Mouse (Mus musculus): Measurements from ENCODE around the gene Dok3. TPM values are rescaled to one million over a fixed set of nuclear protein-coding genes. Genes with fewer than 3 reads are reported as not detected.

Dok3 gene
- total and polyA plus RNA-seq, 3 experiments: 9.0 to 38.4 (median 30.3) TPM

- no peak overlapping the region for H3K9ac ChIP-seq (ENCODE audit: insufficient read depth, low read depth)
- H3K36me3 ChIP-seq (replicated peaks in 1 of 2; ENCODE audit: control insufficient read depth in 1 of 2, insufficient read depth in 1 of 2, low read length in 1 of 2): peaks cover 30 to 46% of the 10 kb centered on the region in 2 experiments
- dilution Hi-C loops (cut with MboI; ENCODE audit: extremely low pct_ligation_motif_present, extremely low pct_unique_long_range_greater_than_20kb, low sequenced_read_pairs): no loop called here
- H3K4me2 ChIP-seq (ENCODE audit: insufficient read depth, low read depth, poor library complexity, severe bottlenecking): no peak overlapping the region
- in situ Hi-C loops (cut with MboI; ENCODE audit: low pct_ligation_motif_present, low pct_unique_long_range_greater_than_20kb, low sequenced_read_pairs): no loop called here
- H3K27me3 ChIP-seq (replicated peaks): peaks cover 11% of the 10 kb centered on the region
- DNase-seq (ENCODE audit: extremely low read depth): no peak
- H3K27ac ChIP-seq (ENCODE audit: insufficient read depth, low read depth): no peak overlapping the region
- peaks cover 24 to 38% of the 10 kb centered on the region in 2 experiments for H3K4me1 ChIP-seq (ENCODE audit: control insufficient read depth in 1 of 2, insufficient read depth in 2 of 2)
- H3K4me3 ChIP-seq (replicated peaks in 1 of 3; ENCODE audit: low read depth in 2 of 3, low read length in 2 of 3, poor library complexity in 1 of 3): no peak overlapping the region
- no peaks in the 10 kb centered on the region for H3K9me3 ChIP-seq (replicated peaks; ENCODE audit: low read length)
- TF ChIP-seq E2F4 (IDR thresholded peaks at IDR 0.05; ENCODE audit: insufficient replicate concordance, low read depth, low read length): no peak
- TF ChIP-seq CTCF (conservative IDR thresholded peaks at IDR 0.05 in 1 of 2, IDR thresholded peaks at IDR 0.05 in 1 of 2; ENCODE audit: low read depth in 2 of 2, low read length in 2 of 2): peak in 1 of 2 experiments; percentile 42; a peak in 2 of 4 replicates
- no peak for TF ChIP-seq BHLHE40 (IDR thresholded peaks at IDR 0.05; ENCODE audit: low read depth, low read length)
- no peak; the same call in 1 of the 2 replicates for TF ChIP-seq RAD21 (IDR thresholded peaks at IDR 0.05; ENCODE audit: low read depth, low read length)
- H3K79me2 ChIP-seq (replicated peaks; ENCODE audit: control insufficient read depth, extremely low read depth, insufficient read depth, poor library complexity, severe bottlenecking): no peaks in the 10 kb centered on the region
These were observed 18.2 kb downstream of the Dok3 start for GRCm38 (mm10) chr13:55510668-55511491.

- Histone ChIP-seq H3K4me2 (ENCODE audit: insufficient read depth, low read depth, poor library complexity, severe bottlenecking) (no peak overlapping the region), H3K36me3 (replicated peaks in 1 of 2; ENCODE audit: control insufficient read depth in 1 of 2, insufficient read depth in 1 of 2, low read length in 1 of 2) (peaks cover 34 to 51% of the 10 kb centered on the region in 2 experiments), H3K9me3 (replicated peaks; ENCODE audit: low read length) (no peaks in the 10 kb centered on the region), H3K9ac (ENCODE audit: insufficient read depth, low read depth) (no peak overlapping the region), H3K27ac (ENCODE audit: insufficient read depth, low read depth) (no peak overlapping the region), H3K79me2 (replicated peaks; ENCODE audit: control insufficient read depth, extremely low read depth, insufficient read depth, poor library complexity, severe bottlenecking) (no peaks in the 10 kb centered on the region), H3K4me1 (ENCODE audit: control insufficient read depth in 1 of 2, insufficient read depth in 2 of 2) (peaks cover 24 to 38% of the 10 kb centered on the region in 2 experiments), H3K27me3 (replicated peaks) (peaks cover 11% of the 10 kb centered on the region), H3K4me3 (replicated peaks in 1 of 3; ENCODE audit: low read depth in 2 of 3, low read length in 2 of 3, poor library complexity in 1 of 3) (no peak overlapping the region)
- peak; percentile 41 for DNase-seq (ENCODE audit: extremely low read depth)
- TF ChIP-seq ZNF384 (IDR thresholded peaks at IDR 0.05; ENCODE audit: low read depth, low read length): no peak
- no peak for TF ChIP-seq MYC (IDR thresholded peaks at IDR 0.05; ENCODE audit: low read depth, low read length)
- no peak for TF ChIP-seq JUN (IDR thresholded peaks at IDR 0.05; ENCODE audit: insufficient read depth, low read depth, low read length)
- TF ChIP-seq ZKSCAN1 (IDR thresholded peaks at IDR 0.05; ENCODE audit: borderline replicate concordance, low read depth, low read length): no peak
- TF ChIP-seq ELF1 (IDR thresholded peaks at IDR 0.05; ENCODE audit: low read depth, low read length): no peak
- no peak for TF ChIP-seq MAZ (IDR thresholded peaks at IDR 0.05; ENCODE audit: low read depth, low read length)
- TF ChIP-seq SMC3 (IDR thresholded peaks at IDR 0.05; ENCODE audit: low read depth, low read length): no peak
- no peak for TF ChIP-seq PAX5 (IDR thresholded peaks at IDR 0.05; ENCODE audit: low read length)
- TF ChIP-seq NELFE (IDR thresholded peaks at IDR 0.05; ENCODE audit: low read depth, low read length): no peak
- TF ChIP-seq NRF1 (IDR thresholded peaks at IDR 0.05; ENCODE audit: low read depth, low read length): no peak
- TF ChIP-seq JUND (conservative IDR thresholded peaks at IDR 0.05; ENCODE audit: low read depth, low read length): no peak
- in situ Hi-C loops (cut with MboI; ENCODE audit: low pct_ligation_motif_present, low pct_unique_long_range_greater_than_20kb, low sequenced_read_pairs) (no loop called here), dilution Hi-C loops (cut with MboI; ENCODE audit: extremely low pct_ligation_motif_present, extremely low pct_unique_long_range_greater_than_20kb, low sequenced_read_pairs) (no loop called here)
These were observed 18.8 kb downstream of the Dok3 start for GRCm38 (mm10) chr13:55510332-55510667.

All from CH12.LX (cell line).